Mouse (Mus musculus) gastrocnemius, postnatal 10 days (tissue): Measurements from ENCODE around the gene Grb2. TPM values are rescaled to one million over a fixed set of nuclear protein-coding genes. Genes with fewer than 3 reads are reported as not detected.

Experiments used
- DNase-seq: peaks from one replicate; pipeline ENCODE4 v3.0.0; 2021; ENCODE audit warnings: mixed read lengths
- total RNA-seq, 2 experiments: library from RNA; stranded (reverse); gene quantifications; 2 replicates each; pipeline ENCODE4 v1.2.3; 2021

Grb2 gene
- total RNA-seq, 2 experiments from 2014 or later, result 93.7 to 95.9 TPM

DNA sequence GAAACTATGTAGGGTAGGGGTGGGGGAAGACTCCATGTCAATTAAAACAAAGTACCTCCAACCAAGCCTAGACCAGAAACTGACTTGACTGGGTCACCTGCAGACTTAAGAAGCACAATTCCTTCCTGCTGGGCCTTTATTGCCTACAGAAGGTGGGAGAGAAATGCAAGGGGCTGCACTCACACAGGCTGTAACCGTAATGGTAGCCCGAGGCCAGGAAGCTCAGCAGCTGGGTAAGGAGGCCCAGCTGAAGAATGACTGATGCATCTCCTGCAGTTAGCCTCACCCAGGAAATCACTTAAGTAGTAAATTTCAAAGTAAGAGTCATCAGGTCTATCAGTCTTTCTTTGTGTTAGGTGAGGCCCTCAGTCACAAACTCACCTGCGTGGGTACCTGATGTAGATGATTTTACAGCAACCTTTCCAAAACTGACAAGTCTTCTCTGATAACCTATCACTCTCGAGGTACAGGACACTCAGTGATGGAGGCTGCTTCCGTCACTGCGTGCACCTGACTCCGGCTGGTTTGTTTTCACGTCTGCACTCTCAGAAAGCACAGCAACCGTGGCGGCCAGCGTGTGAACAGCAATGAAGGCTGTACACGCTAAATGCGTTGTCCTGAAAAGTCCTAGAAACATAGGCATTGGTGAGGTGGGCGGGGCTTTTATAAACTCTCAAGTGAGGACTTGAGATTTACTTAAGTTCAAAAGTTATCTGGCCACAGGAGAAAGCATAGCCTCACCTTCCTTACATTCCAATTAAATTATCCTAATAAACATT, 19.1 kb downstream of the Grb2 start:
- DNase-seq, result no peak

DNA sequence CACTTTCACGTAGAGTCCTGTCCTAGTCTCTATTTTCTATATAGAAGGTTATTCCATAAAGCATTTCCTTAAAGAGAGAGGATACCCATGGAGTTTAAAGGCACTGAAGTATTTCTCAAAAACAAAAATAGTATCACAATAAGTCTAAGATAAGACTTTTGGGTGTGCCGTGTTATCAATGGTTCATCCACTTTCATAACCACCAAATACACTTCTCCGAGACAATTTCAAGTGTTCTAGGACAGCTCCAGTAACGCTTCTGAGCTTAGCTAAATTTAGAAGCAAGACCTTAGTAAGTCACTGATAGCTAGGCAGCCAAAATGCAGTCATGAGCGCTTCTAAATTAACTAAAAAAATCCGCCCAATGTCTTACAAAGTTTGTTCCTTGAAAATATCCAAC, 22.0 kb downstream of the Grb2 start:
- DNase-seq, result no peak

DNA sequence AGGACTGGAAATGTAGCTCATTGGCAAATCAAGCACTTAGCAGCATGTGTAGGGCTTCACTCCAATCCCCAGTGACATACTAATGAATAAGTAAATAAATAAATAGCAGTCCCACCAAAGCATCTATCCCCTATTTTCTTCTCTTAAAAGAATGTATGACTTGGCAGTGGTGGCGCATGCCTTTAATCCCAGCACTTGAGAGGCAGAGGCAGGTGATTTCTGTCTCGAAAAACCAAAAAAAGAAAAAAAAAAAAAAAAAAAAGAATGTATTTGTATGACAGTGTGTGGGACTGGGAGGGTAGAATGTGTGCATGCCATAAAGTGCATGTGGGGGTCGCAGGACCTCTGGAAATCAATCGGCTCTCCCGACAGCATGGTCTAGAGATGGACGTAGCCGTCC, 22.4 kb downstream of the Grb2 start:
- no peak for DNase-seq

DNA sequence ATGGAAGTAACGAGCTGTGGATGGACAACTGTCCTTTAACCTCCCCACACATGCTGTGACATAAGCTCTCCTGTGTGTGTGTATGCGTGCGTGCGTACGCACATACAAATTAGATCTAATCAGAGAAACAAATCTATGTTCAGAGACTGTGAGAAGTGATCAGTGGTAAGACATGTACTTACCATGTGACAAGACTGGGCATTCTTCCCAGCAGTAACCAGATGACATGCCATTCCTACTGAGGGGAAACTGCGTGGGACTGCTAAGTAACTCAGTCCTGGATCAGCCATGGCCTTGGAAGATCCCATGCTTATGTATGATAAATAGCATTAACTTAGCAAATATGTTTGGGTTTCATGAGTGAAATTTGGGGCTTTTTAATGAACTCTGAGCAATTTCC, 23.5 kb downstream of the Grb2 start:
- DNase-seq, result no peak

DNA sequence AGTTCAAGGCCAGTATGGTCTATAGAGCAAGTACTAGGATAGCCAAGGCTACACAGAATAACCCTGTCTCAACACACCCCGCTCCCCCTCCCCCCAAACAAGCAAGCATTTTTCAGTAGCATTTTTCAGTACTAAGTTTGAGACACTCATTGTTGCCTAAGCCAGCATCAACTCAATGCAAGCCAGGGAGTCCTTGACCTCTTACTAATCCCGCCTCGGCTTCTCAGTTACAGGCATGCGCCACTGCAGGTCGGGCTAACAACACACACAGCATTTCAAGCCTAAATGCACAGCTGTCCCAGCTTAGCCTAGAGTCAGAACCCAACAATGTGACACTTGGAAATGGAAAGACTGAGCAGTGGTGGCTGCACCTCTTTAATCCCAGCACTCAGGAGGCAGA, 25.1 kb downstream of the Grb2 start:
- no peak for DNase-seq

DNA sequence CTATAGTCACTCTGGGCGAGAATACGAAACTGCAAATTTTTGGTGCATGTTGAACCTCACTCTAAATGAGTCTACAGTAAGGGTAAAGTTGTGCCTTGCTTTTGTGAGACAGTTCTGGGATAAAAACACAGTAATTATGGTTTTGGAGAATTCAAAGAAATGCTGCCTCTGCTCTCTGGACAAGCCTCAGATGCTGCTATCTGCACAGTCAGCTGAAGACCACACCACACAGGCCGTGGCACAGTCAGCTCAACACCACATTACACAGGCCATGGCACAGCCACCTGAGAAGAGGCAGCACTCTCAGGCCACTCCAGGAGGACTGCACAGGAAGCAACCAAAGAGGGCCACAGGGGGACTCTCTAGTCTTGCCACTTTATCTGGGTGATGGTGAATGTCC, 26.0 kb downstream of the Grb2 start:
- DNase-seq, result no peak

DNA sequence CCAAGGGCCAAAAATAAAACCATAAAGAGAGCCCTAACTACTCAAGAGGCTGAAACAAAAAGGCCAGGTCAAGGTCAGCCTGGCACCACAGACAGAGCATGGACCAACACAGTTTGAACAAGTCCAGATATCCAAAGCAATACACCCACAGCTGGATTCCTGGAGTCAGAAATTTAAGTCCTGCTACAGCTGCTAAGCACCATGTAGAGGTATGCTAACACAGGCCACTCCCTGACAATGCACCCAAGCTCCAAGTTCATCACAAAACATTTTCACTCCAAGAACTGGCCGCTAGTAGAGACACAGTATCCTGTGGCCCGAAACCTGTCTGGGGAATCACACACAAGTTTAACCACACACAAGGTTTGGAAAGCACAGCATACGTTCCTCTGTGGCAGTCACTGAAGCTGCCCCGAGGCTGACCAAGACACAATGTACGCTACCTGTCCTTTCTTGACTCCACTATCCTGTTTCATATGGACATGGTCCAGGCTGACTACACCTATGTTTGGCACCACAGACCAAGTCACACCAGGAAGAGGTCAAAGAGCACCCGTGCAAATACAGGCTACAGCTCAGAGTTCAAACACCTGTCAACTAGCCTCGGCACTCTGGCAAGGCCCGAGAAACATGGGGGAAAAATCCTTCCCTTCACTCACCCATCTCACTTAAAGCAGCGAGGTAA, 28.7 kb downstream of the Grb2 start:
- no peak for DNase-seq

DNA sequence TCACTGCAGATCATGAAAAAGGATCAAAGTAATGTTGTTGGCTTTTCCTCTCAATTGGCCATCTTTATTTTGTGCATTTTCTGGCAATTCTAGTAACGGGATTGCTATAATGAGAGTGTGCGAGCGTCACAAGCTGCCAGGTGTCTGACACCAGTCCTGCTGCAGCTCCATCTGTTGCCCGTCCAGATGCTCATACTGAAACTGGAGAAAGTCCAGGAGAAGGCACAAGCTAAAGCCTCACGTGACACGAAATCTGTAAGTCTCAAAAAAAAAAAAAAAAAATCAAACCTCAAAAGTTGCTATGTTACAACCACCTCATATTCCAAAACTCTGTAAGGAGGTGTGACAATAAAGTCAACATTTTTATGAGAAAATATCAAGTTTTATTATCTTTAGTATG, 29.5 kb downstream of the Grb2 start:
- no peak for DNase-seq

DNA sequence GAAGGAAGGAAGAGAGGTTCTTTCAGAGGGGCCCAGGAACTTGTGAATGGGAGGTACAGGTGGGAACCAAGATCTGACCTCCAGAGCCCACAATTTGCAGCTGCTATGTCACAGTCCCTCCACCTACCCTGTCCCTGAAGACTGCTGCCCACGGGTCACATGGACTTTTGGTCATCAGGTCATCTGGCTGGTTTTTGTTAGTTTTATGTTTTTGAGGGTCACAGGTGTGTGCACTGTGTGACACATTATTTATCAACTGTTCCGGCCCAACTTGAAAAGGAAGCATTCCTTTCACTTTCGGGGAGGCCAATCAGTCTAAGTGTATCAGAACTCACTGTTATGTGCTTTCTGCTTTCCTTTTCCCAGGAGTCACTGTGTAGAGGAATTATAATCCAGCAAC, 30.9 kb downstream of the Grb2 start:
- no peak for DNase-seq

DNA sequence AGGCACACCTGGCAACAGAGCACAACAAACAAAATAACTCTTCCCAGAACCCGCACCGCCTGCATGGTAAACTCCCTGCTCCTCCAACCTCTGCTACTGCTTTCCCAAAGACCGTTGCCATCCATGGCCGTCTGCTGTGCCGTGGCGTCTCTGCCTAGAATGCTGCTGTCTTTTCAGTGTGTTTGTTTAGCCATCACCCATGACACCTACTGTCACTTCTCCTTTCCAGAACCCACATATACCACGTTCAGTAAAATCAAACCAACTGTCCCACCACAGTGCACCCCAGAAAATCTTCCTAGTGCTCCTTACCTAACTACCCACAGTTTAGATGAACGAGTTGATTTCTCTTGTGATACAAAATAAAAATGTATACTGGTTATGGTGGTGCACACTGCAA, 31.7 kb downstream of the Grb2 start:
- DNase-seq, result no peak

DNA sequence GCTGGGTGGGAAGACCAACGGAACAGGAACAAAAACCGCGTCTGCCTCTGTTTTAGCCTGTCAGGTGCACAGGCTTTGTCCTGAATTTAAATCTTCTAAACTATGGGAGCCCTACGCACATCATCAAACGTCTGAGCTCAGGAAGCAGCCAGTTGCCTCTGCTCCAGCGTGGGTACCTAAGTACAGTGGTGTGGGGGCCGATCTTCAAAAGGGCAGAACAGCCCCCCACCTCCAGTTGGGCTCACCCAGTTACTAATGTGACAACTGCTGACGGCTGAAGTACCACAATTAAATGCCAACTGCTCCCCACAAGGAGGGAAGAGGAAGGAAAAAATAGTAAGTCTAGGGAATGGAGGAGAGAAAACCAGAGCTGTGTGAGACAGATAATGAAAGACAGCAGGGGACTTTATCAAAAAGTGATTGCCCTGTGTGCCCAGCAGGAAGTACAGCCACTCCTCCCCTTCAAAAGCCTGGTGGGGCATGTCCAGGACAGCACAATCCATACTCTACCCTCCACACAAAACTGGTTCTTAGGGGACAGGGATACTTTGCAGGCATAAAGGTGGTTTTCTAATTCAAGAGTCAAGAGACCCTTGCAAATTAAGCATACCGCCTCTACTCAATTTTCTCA, 34.0 kb downstream of the Grb2 start:
- no peak for DNase-seq

DNA sequence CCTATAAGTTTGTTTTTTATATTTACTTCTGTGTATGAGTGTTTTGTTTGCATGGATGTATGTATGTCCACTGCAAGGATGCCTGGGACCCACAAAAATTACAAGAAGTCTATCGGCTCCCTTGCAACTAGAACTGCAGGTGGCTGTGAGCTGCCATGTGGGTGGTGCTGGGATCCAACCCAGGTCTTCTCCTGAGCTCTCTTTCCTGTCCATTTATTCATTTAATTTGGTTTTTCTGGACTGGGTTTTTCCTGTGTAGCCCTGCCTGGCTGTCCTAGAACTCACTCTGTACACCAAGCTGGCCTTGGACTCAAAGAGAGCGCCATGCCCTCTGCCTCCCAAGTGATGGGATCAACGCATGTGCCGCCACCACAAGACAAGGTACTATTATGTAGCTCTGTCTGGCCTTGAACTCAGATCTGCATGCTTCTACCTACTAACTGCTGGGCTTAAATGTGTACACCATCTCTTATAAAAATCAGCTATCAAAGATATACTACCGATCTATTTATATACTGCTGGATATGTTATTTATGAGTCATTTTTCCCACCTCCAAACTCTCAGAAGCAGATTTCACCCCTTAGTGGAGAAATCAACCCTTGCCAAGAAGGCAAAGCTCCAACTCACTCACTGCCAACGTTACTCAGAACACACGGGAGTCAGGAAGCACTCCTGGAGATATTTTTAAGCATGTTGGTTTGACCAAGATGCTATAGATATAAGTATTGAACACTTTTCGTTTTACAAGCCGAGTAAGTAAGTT, 34.7 kb downstream of the Grb2 start:
- DNase-seq, result no peak

DNA sequence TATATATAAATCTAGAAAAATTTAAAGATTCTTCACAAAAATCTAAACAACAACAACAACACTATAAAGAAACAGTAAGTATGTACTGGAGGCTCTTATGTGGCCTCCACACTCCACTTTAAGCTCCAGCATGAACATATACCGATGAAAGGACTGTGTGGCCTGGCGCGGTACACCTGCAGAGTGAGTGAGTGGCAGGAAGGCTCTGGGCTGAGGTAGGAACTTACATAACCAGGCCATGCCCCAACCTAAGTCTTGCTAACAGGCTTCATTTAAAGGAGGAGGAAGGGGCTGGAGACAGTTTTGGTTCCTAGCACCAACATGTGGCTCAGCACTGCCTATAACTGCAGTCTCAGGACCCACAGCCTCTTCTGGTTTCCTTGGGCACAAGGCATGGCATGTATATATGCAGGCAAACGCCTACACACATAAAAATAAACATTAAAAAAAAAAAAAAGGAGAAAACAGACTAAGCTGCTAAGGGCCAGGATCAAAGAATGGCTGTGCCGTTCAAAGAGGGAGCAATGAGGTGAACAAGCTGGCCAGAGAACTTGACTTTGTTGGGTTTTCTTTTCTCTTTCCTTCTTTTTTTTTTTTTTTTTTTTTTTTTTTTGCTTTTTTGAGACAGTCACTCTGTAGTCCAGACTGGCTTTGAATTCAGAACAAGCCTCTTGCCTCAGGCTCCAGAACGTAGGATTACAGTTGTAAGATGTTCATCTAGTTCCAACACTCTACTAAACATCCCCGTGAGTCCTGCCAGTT, 36.0 kb downstream of the Grb2 start:
- DNase-seq, result no peak

DNA sequence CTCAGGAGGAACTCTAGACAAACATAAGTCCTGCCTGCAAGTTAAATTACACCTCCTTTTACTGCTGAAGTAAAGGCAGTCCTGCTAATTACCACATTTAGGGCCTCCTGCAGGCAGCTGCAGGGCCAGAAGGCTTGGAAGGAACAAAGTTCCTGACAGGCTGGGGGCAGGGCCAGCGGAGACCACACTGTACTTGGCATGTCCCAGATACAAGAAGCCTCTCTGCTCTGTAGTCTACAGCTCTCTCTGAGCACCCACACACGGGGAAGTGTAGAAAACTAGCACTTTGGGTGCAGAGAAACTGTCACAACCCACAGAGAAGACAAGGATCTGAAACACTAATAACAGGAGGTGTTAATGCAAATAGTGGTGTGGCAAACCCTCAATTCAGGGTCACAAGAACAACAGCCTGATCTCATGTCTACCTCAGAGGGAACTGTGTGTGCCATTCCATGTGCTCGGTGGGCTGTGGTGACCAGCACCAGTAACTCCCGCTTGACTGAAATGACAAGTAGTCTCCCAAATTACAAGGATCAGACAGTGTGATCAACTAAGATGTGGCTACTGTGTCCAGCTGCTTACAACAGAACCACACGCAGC, 37.8 kb downstream of the Grb2 start:
- DNase-seq, result peak; percentile 16

DNA sequence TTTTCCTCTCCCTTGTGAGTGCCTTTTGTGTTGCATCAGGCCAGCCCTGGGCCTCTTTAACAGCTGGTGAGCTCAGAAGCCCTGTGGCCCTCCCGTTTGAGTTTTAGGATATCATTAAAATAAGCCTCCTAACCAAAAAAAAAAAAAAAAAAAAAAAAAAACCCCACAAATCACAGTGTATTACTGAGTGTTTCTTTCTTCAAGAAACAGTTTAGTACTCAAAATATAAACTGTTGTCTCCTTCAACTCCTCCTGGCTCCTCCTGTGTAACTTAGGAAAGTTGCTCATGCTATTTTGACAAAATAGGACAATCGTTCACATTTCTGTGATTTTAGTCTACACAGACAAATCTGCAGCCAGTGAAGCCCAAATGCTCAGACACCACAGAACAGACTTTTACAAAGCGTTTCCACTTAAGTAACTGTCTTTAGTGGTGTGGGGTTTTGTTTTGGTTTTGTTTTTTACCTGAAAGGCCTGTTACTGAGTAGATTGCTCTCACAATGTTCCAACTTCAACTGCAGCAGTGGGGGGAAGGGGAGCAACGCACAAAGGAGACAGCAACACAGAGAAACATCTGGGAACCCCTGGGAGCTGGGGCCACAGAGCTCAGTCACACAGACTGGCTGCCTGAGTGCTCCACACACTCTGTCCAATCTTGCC, 44.6 kb downstream of the Grb2 start:
- DNase-seq, result no peak

DNA sequence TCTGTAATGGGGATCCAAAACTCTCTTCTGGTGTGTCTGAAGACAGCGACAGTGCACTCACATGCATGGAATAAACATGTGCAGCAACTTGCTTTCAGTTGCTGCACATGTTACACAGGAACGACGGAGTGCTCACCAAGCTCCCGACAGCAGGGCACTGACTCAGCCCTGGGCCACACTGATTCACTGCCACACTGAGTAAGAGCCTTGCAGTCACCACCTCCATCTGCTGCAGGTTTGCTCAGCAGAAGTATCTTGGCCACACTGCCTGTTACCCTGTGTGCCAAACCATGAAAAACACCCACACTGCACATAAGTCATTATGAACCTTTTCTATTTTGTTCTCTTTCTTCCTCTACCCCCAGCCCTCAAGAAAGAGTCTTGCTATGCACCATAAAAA, 48.0 kb downstream of the Grb2 start:
- no peak for DNase-seq

DNA sequence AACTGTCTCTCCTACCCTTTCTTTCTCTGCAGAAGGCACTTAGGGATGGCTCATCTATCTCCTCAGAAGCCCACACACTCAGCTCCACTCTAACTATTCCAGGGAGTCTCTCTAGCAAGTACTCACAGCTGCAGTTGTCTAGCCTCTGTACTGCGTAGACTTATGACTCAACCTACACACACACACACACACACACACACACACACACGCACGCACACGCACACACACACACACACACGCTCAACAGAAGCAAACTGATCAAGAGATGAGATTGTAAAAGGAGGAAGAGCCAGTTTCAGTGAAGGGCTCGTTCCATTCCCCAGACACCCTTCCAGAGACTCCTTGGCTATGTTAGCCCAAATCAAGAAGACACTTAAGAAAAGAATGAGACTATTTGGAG, 49.9 kb downstream of the Grb2 start:
- DNase-seq, result no peak

DNA sequence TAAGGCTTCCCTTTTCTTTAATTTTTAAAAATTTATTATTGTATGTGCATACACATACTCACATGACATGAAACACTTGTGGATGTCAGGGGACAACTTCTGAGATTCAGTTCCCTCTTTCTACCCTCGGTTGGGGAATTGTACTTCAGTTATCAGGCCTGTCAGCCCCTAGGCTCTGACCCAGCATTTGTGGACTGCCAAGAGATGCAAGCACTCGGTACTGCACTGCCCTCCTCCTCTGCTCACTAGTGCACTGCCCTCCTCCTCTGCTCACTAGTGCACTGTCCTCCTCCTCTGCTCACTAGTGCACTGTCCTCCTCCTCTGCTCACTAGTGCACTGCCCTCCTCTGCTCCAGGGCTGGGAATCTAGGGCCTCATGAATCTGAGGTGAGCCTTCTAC, 54.3 kb downstream of the Grb2 start:
- no peak for DNase-seq

DNA sequence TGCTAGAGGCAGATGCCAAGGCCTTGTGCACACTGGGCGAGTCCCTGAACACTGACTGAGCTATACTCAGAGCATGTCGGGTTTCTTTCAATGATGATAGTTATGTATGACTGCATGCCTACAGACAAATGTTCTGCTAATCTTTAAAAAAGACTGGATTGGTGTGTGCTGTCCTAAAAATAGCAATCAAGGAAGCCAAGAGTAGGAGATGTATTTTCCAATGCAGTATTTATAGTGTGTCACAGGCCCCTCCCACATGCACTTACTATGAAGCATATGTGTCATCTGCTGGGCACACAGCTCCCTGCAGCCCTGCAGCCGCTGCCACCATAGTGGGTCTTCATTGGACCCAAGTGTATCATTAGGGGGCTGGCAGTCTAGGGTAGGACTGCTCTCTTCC, 55.2 kb downstream of the Grb2 start:
- DNase-seq, result no peak

DNA sequence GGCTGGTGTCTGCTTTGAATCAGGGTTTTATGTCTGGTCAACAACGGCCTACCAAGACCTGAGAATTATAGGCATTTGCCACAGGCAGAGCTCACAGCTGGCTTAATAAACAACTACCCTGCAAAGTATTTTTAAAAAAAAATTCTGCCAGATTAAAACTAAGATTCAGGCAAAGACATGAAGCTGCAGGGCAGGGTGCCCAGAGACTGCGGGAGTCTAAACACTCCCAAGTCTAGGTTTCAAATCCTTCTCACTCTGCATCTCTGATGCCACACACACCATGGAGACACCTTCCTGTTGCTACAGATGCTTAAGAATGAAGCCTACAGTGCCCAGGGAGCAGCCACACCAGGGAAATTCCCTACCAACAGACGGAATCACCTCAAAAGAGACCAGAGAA, 56.7 kb downstream of the Grb2 start:
- DNase-seq, result no peak

DNA sequence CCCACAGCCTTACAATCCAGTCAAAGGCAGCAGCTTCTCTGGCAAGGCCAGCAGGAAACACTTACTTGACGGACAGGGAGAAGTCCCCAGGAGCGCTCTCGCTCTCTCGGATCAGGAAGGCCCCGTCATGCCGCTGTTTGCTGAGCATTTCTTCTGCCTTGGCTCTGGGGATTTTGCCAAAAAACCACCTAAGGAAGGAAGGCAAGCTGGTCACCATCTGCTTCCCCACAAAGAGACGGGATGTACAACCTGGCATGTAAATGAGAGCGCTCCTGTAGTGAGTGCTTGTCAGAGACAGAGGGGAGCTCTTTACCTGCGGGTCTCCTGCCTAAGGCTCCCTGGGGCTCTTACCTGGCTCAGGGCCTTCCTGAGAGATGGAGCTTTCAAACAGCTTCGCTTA, 58.7 kb downstream of the Grb2 start:
- DNase-seq, result no peak
